Mouse (Mus musculus): ENCODE measurements at regions not wholly inside any gene's neighbourhood (a gene's known extent, or its start where the extent isn't known, plus 50 kb on each side); places are given as distances from the start of the nearest gene placed in this dataset.

- no peak for TF ChIP-seq CTCF (IDR thresholded peaks at IDR 0.05; ENCODE audit: low read depth)
- no peak for TF ChIP-seq EP300 (IDR thresholded peaks at IDR 0.05; ENCODE audit: low read depth)
Observed at GRCm38 (mm10) chr12:112363349-112363748, 125.9 kb upstream of the A530016L24Rik start.

Measured in heart, postnatal 0 days (tissue).